Mouse (Mus musculus) cerebellum, adult 11 months (tissue): ENCODE data around the gene Psmb11.

Experiments used
- DNase-seq: peaks from one replicate; pipeline ENCODE4 v3.0.0; 2022

Psmb11 gene

DNA sequence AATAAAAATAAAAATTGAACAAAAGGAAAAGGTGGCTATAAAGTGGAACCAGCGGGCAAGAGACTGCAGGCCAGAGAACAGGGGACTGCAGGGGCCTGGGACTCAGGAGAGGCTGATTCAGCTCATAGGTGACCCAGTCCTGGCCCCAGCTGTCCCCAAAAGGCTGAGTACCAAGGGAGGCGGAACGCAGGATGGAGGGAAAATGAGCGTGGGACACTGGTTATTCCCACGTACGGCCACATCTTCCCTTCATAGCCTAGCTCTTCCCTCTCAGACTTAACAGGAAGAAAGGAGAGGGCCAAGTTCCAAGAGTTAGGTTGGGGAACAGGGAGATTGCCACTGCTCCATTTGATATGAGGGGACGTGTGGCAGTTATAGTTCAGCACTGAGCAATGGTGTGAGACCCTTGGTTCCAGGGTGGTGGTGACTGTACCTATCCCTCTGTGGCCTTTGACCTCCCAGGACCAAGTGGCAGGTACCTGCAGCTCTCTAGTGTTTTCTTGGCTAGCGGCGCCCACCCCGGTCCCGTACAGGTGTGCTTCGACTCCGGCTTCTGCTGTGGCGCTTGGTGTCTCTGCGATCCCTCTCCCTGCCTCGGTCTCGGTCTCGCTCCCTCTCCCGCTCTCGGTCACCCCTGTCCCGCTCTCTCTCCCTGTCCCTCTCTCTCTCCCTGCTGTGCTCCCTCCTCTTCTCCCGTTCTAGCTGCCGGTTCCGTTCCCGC, 21.2 kb downstream of the Psmb11 start:
- DNase-seq, result no peak

DNA sequence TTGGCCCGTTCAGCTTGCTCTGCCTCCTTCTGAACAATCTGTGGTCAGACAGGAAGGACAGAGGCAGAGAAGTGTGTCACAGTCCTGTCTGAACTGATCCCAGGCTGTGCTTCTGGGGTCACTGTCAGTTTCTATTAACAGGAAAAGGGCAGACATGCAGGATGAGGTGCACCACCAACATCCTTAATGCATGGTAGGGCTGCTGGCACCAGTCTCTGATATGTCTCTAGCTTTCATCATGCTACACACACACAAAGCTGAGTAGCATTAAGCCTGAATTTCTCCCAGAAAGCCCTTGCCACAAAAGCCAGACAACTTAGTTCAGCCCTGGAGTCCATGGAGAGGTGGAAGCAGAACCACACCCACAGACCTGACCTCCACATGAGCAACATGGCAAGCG, 21.8 kb downstream of the Psmb11 start:
- no peak for DNase-seq

DNA sequence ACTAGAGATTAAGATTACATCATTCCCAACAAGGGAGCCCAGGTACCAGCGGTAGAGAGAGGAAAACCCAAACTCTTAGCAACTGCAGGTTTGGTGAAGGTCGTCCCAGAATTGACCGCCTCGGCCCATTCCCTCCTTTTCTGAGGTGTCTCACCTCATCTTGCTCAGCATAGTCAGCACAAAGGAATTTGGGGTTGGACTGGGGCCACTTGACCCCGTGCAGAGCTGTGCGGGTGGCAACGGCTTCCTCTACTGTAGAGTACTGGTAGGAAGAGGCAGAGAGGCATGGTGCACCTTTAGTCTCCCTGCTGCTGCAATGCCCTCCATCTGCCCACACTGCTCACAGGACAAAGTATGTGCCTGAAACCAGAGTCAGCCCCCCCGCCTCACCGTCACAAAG, 23.1 kb downstream of the Psmb11 start:
- no peak for DNase-seq

DNA sequence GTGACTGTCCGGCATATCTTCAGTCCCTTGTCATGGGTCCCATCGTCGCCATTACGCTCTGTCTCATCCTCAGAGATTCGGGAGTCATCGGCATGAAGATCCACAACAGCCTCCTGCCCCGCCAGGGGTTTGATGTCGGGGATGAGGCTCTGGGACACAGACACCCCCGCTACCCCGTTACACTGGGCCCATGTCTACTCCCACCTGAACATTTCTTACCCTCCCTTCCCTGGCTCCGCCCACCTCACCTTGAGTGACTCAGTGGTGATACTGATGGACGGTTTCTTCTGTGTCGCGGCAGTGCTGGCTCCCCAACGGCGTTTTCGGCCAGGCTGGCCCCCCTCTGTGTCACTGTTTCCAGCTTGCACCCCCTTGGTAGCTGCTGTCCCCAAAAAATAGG, 25.2 kb downstream of the Psmb11 start:
- no peak for DNase-seq

DNA sequence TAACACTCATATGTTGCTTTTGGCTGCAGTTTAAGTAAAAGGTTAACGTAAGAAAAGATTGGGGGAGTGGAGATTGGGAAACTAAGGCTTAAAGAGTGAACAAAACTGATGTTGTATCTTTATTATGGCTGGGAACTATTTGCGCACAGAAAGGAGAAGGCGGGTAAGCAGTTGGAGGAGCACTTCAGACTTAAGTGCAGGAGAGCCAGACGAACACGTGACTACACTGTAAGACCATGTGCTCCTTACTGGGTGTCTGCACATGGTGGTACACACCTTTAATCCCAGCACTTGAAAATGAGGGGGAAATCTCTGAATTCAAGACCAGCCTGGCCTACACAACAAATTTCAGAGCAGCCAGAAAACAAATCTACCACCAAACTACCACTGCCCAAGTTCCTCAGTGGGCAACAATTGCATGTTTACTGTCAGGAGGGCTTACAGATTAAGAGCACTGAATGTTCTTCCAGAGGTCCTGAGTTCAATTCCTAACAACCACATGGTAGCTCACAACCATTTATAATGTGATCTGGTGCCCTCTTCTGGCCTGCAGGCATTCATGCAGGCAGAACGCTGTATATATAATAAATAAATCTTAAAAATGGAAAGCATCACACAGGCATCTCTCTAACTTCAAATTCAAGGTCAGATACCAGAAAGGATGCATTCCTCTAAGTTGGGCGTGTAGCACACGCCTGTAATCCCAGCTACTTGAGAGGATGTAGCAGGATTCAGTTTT, 25.8 kb downstream of the Psmb11 start:
- DNase-seq, result no peak

DNA sequence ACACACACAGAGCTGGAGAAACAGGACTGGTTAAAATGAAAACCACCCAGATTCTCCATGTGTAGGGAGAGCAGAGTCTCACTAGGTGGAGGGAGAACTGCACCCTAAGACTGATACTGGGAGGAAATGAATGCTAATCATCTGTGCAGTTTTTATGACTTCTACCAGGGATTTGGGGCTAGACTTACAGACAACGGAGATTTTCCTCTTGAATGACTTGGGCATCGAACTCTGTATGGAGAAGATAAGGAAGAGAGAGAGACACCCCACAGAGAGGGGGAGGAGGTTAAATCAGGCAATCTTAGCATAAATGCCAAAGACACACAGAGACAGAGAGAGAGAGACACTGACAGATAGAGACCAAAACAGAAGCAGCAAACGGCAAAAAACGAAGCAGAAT, 26.7 kb downstream of the Psmb11 start:
- DNase-seq, result no peak

DNA sequence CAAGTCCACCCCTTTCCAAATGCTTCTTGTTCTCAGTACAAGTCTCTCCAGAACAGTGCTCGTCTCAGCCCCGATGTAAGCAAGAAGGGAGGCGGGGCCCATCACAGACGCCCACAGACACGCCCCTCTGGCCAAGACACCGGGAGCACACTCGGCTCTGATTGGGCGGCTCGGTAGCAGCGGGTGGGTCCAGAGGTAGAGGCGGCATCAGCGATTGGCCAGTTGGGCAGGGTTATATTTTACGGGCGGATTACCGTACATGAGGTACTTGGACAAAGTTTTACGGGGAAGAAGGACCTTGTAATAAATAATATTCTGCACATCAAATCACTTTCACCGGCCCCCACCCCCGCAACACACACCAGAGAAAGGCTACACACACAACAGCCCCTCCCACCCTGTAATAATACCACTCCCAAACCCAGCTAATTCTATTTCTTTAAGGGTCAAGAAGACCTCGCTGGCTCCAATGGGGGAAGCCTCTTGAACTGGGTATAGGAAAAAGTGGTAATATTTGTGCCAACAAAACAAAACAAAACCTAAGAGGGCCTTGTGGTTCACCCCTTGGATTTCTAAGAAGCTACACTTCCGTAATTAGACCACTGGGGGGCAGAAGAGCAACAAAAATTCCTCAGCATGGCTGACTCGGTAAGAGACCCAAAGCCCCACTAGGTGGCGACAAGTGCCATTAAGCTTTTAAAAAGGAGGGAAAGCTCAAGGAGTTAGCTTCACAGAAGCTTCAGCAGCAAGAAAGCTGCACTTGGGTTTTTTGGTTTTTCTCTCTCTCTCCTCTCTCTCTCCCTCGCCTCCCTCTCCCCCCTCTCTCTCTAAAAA, 29.6 kb downstream of the Psmb11 start:
- DNase-seq, result peak; percentile 77

DNA sequence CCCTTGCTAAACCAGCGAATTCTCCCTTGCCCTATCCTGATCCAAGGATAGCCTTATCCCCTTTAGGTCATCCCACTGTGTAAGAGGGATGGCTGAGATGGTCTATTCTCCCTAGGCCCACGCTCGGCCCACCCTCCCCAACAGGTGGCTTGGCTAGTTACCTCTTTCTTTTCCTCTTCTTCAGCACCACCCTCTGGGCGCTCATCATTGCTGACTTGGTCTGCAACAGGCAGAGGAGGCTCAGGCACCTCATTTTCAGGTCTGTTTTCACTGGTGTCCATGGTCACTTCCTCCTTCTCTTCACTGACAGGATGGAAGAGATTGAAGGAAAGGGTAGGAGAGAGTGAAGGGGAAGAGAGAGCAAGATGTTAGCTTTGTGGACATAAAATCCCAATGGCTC, 30.3 kb downstream of the Psmb11 start:
- no peak for DNase-seq

DNA sequence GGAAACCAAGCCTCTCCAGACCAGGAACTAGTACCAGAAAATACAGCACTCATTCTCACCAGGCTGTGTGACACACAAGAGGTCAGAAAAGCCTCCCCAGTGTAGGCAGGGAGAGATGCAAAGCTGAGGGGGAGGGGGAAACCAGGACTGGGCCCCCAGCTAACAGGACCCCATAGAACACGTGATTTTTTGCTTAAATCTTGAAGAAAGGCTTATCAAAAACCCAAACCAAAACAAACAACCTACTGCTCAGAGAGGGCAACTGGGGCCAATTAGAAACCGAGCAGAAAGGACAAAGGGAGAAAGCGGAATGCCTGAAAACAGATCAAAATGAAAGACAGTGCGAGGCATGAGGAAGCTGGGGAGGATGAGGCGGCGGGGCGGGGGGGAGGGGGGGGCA, 31.6 kb downstream of the Psmb11 start:
- DNase-seq, result no peak

DNA sequence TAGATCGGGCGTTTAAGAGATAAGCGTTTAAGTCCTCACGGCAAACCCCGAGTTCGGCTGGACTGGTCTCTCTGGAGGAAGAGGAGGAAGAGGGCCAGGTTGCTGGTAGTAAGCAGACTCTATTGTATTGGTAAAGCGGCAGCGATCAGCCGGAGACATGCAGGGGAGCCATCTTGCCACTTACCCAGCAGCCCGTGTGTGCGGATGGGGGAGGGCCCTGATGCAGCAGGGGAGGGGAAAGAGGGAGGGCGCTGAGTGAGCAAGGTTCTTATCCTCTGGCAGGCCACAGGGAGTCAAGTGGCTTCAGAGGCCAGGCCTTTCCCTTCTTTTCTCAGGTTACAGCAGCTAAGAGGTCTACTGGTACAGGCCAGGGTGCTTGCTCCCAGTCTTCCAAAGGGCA, 32.3 kb downstream of the Psmb11 start:
- peak; percentile 79 for DNase-seq

DNA sequence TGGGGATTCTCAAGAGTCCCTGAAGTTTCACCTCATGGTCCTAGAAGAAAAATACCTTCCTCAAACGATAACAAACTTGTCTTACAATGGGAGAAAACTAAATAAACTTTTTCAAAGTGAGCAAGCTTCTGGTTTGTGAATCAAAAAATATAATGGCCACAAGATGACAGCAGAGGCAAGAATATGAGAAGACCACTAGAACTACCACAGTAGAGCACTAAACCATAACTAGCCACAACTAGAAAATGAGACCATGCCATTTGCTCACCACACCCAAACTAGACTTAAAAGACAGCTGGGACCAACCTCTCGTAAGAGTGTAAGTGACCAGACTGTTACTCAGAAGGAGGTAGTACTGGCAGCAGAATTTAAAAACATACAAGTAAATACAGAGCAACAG, 38.8 kb downstream of the Psmb11 start:
- DNase-seq, result no peak

DNA sequence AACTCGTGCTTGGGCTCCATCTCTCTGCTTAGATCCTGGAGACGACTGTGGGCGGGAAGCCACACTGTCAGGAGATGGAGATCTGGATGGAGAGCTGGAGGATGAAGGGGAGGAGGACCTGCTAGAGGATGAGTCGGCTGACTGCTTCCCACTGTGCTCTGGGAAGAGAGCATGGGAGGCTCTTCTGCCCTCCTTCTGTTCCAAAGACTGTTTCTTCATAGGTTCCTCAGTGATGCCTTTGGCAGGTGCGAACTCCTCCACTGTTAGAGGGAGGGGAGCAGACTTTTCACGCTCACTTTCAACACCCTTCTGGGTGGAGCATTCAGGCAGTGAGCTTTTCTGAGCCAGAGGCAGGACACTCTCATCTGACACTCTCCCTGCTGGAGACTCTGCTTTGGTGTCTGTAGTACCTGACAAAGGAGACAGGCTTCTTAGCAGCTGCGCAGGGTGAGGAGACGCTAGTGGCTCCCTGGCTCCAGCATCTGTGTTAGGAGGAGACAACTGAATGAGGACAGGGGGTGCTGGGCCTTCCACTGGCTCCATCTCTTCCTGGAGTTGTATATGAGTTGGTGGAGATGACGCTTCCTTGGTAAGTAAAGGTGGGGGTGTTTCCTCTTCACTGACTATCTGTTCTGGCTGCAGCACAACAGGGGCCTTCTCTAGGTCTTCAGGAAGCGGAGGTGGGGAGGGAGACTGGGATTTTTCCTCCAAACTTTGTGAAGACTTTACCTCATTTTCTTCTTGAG, 43.4 kb downstream of the Psmb11 start:
- no peak for DNase-seq

DNA sequence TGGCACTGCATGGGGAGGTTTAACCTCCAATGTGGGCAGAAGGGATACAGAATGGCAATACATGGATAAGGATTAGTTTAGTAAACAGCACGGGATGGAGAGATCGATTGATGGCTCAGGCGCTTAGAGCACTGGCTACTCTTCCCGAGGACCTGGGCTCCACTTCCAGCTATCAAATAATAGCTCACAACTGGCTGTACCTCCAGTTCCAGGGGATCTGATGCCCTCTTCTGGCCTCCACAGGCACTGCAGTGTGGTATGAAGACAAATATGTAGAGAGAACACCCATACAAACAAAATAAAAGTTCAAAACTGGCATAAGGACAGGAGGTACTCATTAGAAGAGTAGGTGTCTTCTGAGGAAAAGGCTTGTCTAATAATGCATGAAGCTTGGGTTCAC, 48.1 kb downstream of the Psmb11 start:
- DNase-seq, result no peak

DNA sequence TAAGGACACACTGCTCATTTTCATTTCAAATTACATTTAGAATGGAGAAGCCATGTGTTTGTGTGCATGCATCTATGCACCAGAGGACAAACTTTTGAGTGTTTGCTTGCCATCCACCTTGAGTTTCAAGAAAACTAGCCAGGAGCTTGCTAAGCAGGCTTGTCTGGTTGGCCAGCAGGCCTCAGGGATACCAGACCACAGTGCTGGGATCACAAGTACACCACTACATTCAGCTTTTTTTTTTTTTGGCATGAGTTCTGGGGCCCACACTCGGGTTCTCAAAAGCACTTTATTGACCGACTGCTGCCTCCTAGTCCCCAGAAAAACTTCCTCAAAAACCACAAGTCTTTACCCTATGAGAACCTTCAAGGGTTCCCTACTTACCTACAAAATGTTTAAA, 53.1 kb downstream of the Psmb11 start:
- DNase-seq, result no peak

DNA sequence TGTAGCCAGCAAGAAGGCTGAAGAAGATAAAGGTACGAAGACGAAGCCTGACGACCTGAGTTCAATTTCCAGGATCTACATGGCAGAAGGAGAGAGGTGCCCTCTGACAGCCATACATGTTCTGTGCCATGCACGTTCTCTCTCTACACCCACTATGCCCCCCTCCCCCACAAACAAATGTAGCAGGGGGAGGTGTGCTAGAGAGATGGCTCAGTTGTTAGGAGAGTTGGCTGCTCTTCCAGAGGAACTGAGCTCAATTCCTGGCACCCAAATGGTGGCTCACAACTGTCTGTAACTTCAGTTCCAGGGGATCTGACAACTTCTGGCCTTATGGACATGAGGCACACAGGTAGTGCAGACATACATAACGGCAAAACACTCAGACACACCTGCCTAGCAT, 55.1 kb downstream of the Psmb11 start:
- no peak for DNase-seq

DNA sequence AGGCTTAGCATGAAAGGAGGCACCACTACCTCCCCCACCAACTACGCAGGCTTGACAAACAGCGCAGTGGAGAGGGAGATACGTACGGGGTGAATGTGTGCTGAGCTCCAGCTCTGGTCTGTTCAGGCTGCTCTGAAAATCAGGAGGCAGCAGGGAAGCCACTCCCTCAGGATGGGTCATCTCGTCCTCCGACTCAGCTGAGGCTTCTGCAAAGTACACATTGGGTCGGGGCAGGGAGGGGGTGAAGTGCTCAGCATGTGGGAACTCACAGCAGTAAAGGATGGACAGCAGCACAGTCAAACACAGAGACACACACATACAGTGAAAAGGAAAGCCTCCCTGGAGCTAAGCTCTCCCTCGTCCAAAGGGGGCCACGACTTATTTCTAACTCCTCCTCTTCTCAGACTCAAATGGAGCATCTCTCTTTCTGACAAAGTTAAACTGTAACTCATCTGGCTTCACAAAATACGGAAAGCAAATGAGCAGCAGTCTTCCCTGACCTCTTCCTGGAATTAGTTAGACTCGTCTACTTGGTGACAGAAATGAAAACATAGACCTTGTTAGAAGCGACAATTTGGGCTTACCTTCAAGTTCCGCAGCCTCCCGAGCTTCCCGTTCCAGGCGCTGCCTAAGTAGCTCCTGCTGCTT, 57.5 kb downstream of the Psmb11 start:
- DNase-seq, result no peak
